Mouse (Mus musculus) retina, postnatal 1 day (tissue): ENCODE results near the gene Matn1.

Experiments used
- DNase-seq: peaks from one replicate; pipeline ENCODE4 v3.0.0-alpha.2; 2012

Matn1 gene

DNA sequence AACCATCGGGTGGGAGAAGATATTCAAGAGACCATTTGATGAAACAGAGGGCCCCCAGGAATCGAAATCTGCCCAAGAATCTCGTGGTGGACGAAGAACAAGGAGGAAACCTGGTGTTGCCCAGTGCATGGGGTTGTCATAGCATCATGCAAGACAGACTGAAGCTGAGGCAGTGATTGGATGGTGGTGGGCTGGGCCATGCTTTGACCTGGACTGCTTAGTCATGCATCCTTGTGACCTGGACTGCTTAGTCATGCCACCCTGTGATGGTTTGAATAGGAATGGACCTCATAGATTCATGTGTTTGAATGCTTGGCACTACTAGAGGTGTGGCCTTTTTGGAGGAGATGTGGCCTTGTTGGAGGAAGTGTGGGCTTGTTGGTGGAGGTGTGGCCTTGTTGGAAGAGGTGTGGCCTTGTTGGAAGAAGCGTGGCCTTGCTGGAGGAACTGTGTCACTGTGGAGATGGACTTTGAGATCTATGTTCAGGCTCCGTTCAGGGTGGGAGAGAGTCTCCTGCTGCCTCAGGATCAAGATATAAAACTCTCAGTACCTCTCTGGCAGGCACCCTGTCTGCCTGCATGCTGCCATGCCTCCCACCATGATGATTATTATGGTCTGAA lies 44.1 kb downstream of the Matn1 start:
- no peak for DNase-seq

DNA sequence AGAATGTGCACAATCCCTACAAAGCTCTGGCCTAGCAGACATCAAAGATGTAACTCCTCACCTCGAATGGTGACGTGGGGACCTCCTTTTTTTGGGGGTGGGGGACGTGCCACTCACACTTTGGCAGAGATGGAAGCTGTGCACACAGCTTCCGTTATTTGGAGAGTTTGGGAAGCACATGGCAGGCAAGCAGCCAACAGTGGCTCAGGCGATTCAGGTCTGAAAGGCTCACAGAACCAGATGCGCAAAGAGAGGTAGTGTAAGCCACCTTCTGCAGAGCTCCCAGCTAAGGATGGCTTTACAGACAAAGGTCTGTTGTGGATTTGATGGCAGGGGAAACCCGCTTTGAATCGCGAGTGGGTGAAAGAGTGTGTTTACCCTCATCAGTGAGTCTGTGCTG lies 45.0 kb downstream of the Matn1 start:
- no peak for DNase-seq

DNA sequence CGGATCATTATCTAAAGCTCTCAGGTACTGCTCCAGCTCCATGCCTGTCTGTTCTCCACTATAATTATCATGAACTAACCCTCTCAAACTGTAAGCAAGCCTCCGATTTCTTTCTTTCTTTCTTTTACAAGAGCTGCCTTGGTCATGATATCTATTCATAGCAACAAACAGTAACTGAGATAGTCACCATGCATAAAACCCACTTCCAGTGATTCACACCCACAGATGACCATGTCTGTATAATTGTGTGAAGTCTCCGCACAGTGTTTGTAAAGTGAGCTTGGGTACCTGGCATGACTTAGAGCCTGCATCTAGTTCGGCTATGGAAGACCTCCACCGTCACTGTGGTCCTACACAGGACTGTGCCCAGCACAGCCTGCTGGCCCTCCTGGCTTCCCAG lies 46.8 kb downstream of the Matn1 start:
- no peak for DNase-seq

DNA sequence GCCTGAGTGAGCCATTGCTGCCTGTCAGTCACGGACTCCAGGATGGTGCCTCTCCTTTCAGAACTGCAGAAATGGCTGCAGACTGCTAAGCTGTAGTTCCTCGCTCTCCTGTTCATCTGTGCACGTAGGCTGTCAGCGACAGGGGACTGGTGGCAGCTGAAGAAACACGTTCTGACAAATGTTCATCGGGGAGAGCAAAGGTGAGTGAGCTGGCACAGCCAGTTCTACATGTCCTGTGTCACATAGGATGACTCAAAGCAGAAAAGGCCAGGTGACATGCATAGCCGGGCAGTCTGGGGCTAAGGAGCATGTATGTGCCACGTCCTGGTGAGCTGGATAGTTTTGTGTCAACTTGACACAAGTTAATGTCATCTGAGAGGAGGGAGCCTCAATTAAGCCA lies 50.4 kb downstream of the Matn1 start:
- DNase-seq: no peak

DNA sequence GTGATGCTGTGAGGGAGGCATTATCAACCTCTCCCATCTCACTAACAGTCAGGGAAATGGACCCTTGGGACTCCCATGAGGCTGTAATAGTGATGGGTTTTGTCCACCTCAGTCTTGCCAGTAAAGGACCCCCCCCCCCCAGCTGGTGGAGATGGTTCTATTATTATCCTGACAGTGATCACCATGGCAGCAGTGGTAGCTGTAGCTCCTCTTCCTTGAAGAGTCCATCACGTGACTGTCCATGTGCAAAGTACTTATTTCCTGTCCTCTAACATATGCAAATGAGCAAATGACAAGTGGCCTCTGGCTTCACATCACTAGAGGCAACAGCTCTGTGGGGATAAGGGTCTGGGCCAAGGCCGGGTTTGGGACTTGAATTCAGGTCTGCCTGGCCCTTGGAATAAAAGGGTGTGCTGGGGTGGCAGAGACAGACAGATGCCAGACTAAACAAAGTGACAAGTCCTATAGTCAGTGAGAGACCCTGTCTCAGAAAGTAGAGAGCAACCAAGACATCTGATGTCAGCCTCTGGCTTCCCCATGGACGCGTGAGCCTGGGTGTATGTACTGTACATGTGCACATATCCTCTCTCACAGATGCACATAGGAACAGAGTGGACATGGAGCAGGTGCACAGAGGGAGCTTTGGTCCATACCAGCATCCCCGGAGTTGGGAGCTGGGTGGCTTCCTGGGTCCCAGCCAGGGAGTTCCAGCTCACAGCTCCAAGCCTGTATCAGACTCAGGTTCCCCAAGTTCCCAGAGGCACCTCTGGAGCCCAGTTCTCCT lies 55.8 kb downstream of the Matn1 start:
- peak; percentile 52 for DNase-seq

DNA sequence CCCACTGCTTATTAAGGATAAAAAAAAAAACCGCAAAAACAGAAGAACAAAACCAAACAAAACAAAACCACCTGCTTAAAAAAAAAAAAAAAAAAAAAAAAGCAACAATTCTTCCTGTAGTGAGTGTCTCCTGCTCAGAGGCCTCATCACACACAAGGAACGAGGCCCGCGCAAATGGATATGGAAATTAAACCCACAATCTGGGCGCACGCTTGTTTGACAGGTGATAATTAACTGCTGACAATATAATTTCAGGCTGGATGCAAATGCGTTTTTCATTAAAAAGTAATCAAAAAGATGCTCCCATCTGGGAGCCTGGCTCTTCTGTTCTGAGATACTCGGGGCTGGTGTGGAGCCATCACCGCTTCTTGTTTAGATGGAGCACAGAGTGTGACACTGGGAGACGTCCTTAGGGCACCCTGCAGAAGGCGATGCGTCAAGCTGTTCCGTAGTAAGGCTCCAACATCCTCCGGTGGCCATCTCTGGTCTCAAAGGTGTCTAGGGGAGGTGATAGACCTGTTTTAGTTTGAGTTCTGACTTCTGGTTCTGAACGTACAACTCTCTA lies 56.5 kb downstream of the Matn1 start:
- DNase-seq: no peak
